Mouse (Mus musculus): ENCODE measurements around the gene Ifit1bl2.

Ifit1bl2 gene

DNA sequence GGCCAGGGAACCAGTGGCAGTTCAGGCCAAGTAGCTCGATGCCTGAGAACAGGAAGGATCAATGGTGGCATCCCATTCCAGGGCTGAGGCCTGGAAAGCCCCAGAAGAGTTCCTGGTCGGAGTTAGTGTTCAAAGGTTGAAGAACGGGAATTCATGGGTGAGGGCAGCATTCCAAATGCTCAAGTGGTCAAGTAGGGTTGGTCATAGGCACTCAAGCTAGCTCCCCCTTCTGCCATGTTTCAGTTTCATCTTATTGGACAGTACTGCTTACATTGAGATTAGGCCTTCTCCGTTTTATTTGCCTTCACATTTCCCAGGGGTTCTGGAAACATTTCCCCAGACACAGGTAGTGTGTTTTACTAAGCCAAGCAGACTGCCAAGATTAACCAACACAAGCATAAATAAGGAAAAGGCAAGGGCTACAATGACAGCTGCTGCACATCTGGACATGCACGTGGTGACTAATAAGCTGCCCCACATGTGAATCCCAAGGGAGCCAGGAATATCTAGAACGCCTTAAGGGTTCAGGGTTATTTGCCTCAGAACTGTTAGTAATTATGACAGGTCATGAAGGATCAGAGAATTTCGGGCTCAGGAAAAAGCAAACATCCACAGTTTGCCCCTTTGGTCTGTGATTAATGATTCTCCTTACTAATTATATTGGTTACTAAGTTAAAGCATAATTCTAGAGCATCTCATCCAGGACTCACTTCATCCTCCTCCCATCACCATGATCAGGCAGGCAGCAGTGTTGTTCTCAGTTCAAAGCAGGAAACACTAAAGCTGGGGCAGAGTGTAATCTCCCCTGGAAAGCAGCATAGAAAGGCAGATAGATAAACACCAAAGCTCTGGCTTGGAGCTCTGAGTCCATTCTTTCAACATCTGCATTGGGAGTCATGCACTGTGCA, 71.3 kb downstream of the Ifit1bl2 start:
- no peak for ATAC-seq (ENCODE audit: insufficient number of reproducible peaks, low FRiP score, low TSS enrichment)
